Mouse (Mus musculus) adrenal gland, adult 2 months (tissue): ENCODE measurements around the gene Ruvbl2. TPM values are rescaled to one million over a fixed set of nuclear protein-coding genes. Genes with fewer than 3 reads are reported as not detected.

Experiments
- DNase-seq: peaks from one replicate; pipeline ENCODE4 v3.0.0; 2021
- polyA plus RNA-seq: library from polyadenylated mRNA; depleted of rRNA; stranded (reverse); fragments of >200 nt; gene quantifications from 2 replicates; pipeline ENCODE4 v1.2.3, GENCODE M21; 2012
- total RNA-seq, 2 experiments: library from RNA; stranded (reverse); gene quantifications; 2 replicates each; pipeline ENCODE4 v1.2.3; 2021

Gene Ruvbl2
- total and polyA plus RNA-seq, 3 experiments: 38.2 to 89.3 (median 52.3) TPM

GRCm38 (mm10) chr7:45426556-45426955 is 11.3 kb downstream of the Ruvbl2 start:
- DNase-seq: no peak

DNA sequence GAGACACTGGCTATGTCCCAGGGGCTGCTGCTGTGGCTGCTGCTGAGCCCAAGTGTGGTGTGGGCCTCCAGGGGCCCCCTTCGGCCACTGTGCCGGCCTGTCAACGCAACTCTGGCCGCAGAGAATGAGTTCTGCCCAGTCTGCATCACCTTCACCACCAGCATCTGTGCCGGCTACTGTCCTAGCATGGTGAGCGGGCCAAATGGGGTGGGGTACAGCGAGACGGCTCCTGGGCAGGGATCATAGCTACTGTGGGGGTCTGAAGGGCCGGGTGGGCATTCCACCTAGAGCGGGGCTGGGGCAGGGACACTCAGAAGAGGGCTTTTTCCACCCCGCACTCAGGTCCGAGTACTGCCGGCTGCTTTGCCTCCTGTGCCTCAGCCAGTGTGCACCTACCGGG is 16.7 kb downstream of the Ruvbl2 start:
- DNase-seq: no peak

DNA sequence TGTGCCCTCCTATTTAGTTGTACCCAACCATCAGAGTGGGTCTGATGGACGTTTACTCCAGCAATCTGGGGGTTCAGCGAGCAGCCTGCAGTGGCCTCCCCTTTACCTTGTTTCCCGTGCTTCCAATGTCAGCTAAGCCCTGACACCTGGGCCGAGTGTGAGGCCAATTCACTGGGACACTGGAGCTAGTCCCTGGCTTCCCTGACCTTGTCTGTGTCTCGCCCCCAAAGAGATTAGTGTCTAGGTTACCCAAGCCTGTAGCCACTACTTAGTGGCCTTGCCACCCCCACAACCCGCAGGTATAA is 17.3 kb downstream of the Ruvbl2 start, which contains the start of gene Lhb:
Lhb (plus strand) TSS at position 206 of the 305 bp plus-strand sequence.
- no peak for DNase-seq

- DNase-seq: no peak
These were observed 17.9 kb downstream of the Ruvbl2 start for GRCm38 (mm10) chr7:45419859-45420614.

DNA sequence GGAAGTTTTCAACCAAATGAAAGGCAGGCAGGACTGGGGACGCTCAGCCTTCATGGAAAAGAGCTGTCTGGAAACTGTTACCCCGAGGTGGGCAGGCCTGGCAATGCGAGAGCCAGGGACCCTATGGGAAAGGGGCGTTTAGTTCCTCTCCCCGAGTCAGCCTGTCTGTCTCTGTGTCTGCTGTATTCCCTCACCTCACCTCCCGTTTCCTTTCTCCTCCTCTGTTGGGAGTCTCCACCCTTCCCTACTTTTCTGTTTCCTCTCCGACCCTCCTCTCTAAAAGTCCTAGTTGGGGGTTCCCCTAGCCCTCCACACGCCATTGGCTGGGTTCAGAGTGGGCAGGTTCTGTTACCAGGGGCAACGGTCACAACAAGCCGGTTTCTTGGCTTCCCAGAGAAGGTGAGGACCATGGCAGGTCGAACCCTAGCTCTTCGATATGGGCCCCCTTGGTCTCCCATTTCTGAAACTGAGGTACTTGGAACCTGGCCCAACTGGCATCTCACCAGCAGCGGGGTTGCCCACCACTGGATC is 19.9 kb downstream of the Ruvbl2 start:
- DNase-seq: no peak

DNA sequence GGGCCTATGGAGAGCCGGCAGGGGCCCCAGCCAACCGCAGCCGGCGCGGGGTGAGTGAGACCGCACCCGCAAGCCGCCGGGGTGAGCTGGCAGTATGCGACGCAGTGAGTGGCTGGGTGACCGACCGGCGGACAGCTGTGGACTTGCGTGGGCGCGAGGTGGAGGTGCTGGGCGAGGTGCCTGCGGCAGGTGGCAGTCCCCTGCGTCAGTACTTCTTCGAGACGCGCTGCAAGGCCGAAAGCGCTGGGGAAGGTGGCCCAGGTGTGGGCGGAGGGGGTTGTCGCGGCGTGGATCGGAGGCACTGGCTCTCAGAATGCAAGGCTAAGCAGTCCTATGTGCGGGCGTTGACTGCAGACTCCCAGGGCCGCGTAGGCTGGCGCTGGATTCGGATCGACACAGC is 22.3 kb downstream of the Ruvbl2 start:
- no peak for DNase-seq

DNA sequence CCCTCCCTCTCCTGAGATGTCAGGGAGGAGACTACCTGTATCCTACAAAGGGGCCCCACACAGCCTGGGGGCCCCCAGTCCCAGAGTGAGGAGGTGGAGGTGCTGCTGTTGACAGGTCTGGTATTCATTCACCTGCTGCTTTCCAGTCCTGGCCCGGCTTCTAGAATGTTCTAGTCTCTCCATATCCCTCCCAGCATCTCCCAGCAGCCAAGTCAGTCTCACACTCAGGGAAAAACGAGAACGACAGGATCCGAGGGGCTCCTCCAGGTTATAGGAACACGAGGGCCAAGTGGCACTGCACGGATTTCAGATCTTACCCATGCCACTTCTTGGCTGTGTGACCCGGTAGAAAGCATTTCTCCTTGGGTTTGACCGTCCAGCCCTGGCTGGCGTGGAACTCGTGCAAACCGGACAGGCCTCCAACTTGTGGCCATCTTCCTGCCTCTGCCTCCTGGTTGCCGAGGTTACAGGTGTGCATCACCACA is 23.1 kb downstream of the Ruvbl2 start:
- no peak for DNase-seq

DNA sequence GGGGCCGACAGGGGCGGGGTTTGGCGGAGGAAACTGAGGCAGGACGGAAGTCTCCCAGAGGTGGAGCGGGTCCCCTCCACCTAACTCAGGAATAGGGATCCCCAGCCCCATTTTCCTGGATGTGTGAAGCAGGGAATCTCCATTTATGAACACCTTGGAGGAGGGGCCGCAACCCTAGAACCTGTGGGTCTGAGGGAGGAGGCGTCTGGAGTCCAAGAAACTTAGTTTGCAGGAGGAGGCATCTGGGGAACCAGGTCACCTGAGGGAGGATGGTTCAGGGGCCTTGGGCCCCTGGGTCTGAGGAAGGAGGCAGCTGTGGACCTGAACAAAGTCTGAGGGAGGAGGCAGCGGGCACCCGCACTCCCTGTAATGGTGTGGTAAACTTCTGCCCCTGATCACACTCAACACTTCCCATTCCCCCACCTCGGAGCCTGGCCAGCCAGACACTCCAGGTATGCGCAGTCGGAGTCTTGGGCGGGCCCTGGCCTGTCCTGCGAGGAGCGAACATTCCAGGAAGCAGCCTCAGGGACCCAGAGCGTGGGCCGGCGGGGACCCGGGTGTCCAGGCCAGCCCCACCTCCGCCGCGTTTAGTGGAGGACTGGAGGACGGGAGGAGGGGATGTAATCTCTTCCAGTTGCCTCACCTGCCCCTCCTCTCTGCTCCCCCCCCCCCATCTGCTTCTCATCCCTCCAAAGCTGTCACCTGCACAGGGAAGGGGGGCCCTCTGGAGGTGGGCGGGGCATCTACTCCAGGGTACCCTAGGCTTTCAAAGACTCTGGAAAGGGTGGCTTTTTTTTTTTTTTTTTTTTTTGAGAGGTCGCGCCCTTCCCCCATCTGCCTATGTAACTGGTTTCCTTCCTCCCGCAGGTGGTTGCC is 23.8 kb downstream of the Ruvbl2 start:
- DNase-seq: no peak

- DNase-seq: peak; percentile 32
These were observed 24.6 kb downstream of the Ruvbl2 start, which contains the start of gene Ntf5 for GRCm38 (mm10) chr7:45413113-45413863. Ntf5 (plus strand) TSS chr7:45413695.

DNA sequence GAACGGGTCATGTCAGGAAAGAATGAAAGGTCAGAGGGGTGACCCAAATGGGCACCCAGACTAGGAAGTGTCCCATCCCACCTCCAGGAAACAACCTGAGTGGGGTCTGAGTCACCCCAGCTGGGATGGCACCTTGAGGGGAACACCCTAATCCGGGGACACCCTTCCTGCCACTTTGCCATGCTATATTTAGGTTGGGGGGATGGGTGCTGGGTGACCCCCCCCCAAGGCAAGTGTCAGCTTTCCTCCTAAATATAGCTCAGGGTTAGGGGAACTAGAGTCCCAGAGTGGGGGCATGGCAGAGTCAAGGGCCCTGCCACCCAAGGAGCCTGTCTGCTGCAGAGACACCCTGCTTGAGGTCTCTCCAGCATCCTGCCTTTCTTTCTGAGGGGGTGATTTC is 25.5 kb downstream of the Ruvbl2 start:
- no peak for DNase-seq

DNA sequence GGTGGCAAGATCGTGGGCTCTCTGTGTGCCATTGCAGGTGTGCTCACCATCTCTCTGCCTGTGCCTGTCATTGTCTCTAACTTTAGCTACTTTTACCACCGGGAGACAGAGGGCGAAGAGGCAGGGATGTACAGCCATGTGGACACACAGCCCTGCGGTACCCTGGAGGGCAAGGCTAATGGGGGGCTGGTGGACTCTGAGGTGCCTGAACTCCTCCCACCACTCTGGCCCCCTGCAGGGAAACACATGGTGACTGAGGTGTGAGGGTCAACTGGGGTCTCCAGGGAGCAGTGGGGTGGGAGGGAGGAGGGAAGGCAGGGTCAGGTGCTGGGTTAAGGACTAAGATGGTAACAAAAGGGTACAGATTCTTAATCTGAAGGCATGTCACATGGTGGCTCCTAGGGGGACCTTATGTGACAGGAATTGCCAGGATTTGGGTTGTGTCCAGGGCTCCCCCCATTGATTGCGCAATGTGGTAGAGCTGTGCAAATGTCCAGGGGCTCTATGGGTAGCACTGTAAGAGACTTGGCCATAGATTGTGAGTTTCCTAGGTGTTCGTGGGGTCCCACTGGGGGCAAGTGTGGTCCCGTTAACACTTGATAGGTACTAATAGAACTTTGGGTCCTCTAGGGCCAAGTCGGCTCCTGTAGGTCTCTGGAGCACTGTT is 28.3 kb downstream of the Ruvbl2 start:
- DNase-seq: no peak

DNA sequence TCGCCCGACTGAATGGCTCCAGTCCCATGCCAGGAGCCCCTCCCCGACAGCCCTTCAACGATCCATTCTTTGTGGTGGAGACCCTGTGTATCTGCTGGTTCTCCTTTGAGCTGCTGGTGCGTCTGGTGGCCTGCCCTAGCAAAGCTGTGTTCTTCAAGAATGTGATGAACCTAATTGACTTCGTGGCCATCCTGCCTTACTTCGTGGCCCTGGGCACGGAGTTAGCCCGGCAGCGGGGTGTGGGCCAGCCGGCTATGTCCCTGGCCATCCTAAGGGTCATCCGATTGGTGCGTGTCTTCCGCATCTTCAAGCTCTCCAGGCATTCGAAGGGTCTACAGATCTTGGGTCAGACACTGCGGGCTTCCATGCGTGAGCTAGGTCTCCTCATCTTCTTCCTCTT is 28.9 kb downstream of the Ruvbl2 start:
- DNase-seq: no peak

GRCm38 (mm10) chr7:45408351-45408750 is 29.5 kb downstream of the Ruvbl2 start:
- DNase-seq: no peak

DNA sequence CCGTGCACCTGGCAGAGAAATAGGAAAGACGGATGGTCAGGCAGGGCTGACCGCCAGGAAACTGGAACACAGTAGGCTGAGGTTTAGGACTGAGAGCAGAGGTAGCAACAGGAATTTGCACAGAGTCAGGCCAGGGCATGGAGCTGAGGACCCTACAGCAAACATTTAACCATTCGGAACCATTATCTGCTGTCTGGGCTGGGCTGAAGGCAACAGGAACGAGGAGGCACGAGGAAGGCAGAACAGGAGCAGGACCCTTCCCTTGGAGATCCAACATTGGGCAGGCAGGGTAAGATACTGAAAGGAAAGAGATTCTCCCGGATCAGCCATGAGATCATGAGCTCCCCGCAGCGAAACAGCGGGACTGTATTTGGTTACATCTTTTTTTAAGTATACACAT is 30.1 kb downstream of the Ruvbl2 start:
- DNase-seq: no peak

GRCm38 (mm10) chr7:45406157-45407156 is 31.4 kb downstream of the Ruvbl2 start:
- peak; percentile 45 for DNase-seq

- DNase-seq: peak; percentile 83
These were observed 32.5 kb downstream of the Ruvbl2 start, which contains the start of gene Kcna7 for GRCm38 (mm10) chr7:45405091-45406075. Kcna7 (plus strand) TSS chr7:45405653.

DNA sequence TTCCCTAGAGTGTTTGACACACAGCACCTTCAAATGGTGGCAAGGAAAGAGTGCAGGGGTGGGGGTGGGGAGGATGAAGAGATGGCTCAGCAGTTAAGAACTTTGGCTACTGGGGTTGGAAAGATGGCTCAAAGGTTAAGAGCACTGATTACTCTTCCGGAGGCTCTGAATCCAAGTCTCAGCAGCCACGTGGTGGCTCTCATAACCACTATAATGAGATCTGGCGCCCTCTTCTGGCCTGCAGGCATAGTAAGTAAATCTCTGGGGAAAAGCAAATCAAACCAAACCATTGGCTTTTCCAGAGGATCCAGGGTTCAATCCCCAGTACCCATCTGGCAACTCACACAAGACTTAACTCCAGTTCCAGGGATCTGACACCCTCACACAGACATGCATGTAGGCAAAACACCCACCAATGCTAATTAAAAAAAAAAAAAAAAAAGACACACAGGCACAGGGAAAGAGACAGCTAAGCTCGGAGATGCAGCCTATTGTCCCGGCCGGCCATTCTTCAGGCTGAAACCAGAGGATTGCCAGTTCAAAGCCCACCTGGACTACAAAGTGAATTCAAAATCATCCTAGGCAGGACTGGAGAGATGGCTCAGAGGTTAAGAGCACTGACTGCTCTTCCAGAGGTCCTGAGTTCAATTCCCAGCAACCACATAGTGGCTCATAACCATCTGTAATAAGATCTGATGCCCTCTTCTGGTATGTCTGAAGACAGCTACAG is 34.2 kb downstream of the Ruvbl2 start:
- peak; percentile 60 for DNase-seq

DNA sequence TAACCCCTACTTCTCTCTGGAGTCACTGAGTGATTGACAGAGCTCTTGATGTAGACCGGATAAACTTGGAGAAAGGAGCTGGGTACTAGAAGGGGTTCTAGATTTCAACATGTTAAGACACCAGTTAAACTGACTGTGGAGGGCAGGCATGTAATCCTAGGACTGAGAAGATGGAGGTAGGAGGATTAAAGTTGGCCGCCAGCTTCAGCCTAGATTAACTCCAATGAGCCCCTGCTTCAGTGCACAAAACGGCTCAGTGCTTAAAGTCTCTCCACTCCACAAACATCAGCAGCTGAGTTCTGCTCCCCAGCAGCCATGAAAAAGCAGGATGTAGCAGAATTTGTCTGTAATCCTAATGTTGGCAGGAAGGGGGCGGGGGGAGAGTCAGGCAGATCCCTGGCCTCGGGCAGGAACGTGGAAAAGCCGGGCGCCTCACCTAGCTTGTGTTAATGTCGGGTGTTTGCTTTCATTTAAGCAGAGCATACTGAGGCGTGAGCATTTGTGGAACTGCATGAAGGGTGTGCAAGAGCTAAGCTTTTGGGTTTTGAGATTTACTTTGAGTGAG is 36.3 kb downstream of the Ruvbl2 start:
- no peak for DNase-seq
